Mouse (Mus musculus): ENCODE data around the gene Rpgr. TPM values are rescaled to one million over a fixed set of nuclear protein-coding genes. Genes with fewer than 3 reads are reported as not detected.

The Rpgr gene
- polyA plus RNA-seq, 1 experiment from 2014 or later = 4.3 TPM

GRCm38 (mm10) chrX:10105475-10105874 is 111.2 kb downstream of the Rpgr start:
- DNase-seq (ENCODE audit: low spot score) (no peak), ATAC-seq (ENCODE audit: low FRiP score, low TSS enrichment) (no peak)
- 51% methylated on average over 5 of the region's 5 CpGs for WGBS
- H3K27ac ChIP-seq (replicated peaks) = no peak overlapping the region
- no peaks in the 10 kb centered on the region for H3K27me3 ChIP-seq (ENCODE audit: control insufficient read depth, insufficient read depth, low read length)
- no peak overlapping the region for H3K9ac ChIP-seq (ENCODE audit: low read length)
- no peaks in the 10 kb centered on the region for H3K36me3 ChIP-seq (ENCODE audit: control insufficient read depth, insufficient read depth, low read length)
- TF ChIP-seq EP300 (optimal IDR thresholded peaks at IDR 0.05) = no peak
- no peak for TF ChIP-seq CTCF (IDR thresholded peaks at IDR 0.05; ENCODE audit: low read depth)
- no peak overlapping the region for H3K4me3 ChIP-seq (ENCODE audit: low read depth, low read length)
- H3K4me2 ChIP-seq (replicated peaks; ENCODE audit: low read depth) = no peak overlapping the region
- H3K9me3 ChIP-seq (ENCODE audit: control insufficient read depth, low read length) = no peaks in the 10 kb centered on the region
- no peaks in the 10 kb centered on the region for H3K4me1 ChIP-seq (replicated peaks; ENCODE audit: control insufficient read depth, insufficient read depth)

- no peak for ATAC-seq (ENCODE audit: low FRiP score, low TSS enrichment)
- 81% methylated on average over 1 of the region's 1 CpGs for WGBS
- no peak overlapping the region for H3K4me2 ChIP-seq (replicated peaks; ENCODE audit: low read depth)
- no peaks in the 10 kb centered on the region for H3K9me3 ChIP-seq (ENCODE audit: control insufficient read depth, low read length)
- no peaks in the 10 kb centered on the region for H3K36me3 ChIP-seq (ENCODE audit: control insufficient read depth, insufficient read depth, low read length)
- H3K9ac ChIP-seq (ENCODE audit: low read length) = no peak overlapping the region
- H3K27ac ChIP-seq (replicated peaks) = no peak overlapping the region
- H3K4me3 ChIP-seq (ENCODE audit: low read depth, low read length) = no peak overlapping the region
- DNase-seq (ENCODE audit: low spot score) = no peak
- H3K4me1 ChIP-seq (replicated peaks; ENCODE audit: control insufficient read depth, insufficient read depth) = no peaks in the 10 kb centered on the region
- TF ChIP-seq EP300 (optimal IDR thresholded peaks at IDR 0.05) (no peak), CTCF (IDR thresholded peaks at IDR 0.05; ENCODE audit: low read depth) (no peak)
- H3K27me3 ChIP-seq (ENCODE audit: control insufficient read depth, insufficient read depth, low read length) = no peaks in the 10 kb centered on the region
These were observed 114.0 kb downstream of the Rpgr start for GRCm38 (mm10) chrX:10102739-10103138.

GRCm38 (mm10) chrX:10095797-10096196 is 120.9 kb downstream of the Rpgr start:
- ATAC-seq (ENCODE audit: low FRiP score, low TSS enrichment) (no peak), DNase-seq (ENCODE audit: low spot score) (no peak)
- H3K9me3 ChIP-seq (ENCODE audit: control insufficient read depth, low read length) = no peaks in the 10 kb centered on the region
- H3K4me3 ChIP-seq (ENCODE audit: low read depth, low read length) = no peak overlapping the region
- H3K4me2 ChIP-seq (replicated peaks; ENCODE audit: low read depth) = no peak overlapping the region
- 49% methylated on average over 3 of the region's 3 CpGs for WGBS
- H3K27ac ChIP-seq (replicated peaks) = no peak overlapping the region
- no peaks in the 10 kb centered on the region for H3K4me1 ChIP-seq (replicated peaks; ENCODE audit: control insufficient read depth, insufficient read depth)
- H3K9ac ChIP-seq (ENCODE audit: low read length) = no peak overlapping the region
- H3K36me3 ChIP-seq (ENCODE audit: control insufficient read depth, insufficient read depth, low read length) = no peaks in the 10 kb centered on the region
- H3K27me3 ChIP-seq (ENCODE audit: control insufficient read depth, insufficient read depth, low read length) = no peaks in the 10 kb centered on the region
- TF ChIP-seq EP300 (optimal IDR thresholded peaks at IDR 0.05) = no peak
- TF ChIP-seq CTCF (IDR thresholded peaks at IDR 0.05; ENCODE audit: low read depth) = no peak

GRCm38 (mm10) chrX:10080385-10080784 is 136.3 kb downstream of the Rpgr start:
- no peak for TF ChIP-seq EP300 (optimal IDR thresholded peaks at IDR 0.05)
- no peak for TF ChIP-seq CTCF (IDR thresholded peaks at IDR 0.05; ENCODE audit: low read depth)
- no peaks in the 10 kb centered on the region for H3K27me3 ChIP-seq (ENCODE audit: control insufficient read depth, insufficient read depth, low read length)
- no peaks in the 10 kb centered on the region for H3K9me3 ChIP-seq (ENCODE audit: control insufficient read depth, low read length)
- H3K4me2 ChIP-seq (replicated peaks; ENCODE audit: low read depth) = no peak overlapping the region
- no peaks in the 10 kb centered on the region for H3K4me1 ChIP-seq (replicated peaks; ENCODE audit: control insufficient read depth, insufficient read depth)
- H3K4me3 ChIP-seq (ENCODE audit: low read depth, low read length) = no peak overlapping the region
- DNase-seq (ENCODE audit: low spot score) (no peak), ATAC-seq (ENCODE audit: low FRiP score, low TSS enrichment) (no peak)
- H3K27ac ChIP-seq (replicated peaks) = no peak overlapping the region
- no peak overlapping the region for H3K9ac ChIP-seq (ENCODE audit: low read length)
- WGBS = 80% methylated on average over 3 of the region's 3 CpGs
- H3K36me3 ChIP-seq (ENCODE audit: control insufficient read depth, insufficient read depth, low read length) = no peaks in the 10 kb centered on the region

- 65% methylated on average over 1 of the region's 1 CpGs for WGBS
- H3K4me1 ChIP-seq (replicated peaks; ENCODE audit: control insufficient read depth, insufficient read depth) = no peaks in the 10 kb centered on the region
- no peak overlapping the region for H3K27ac ChIP-seq (replicated peaks)
- no peak for TF ChIP-seq CTCF (IDR thresholded peaks at IDR 0.05; ENCODE audit: low read depth)
- no peak for TF ChIP-seq EP300 (optimal IDR thresholded peaks at IDR 0.05)
- H3K9ac ChIP-seq (ENCODE audit: low read length) = no peak overlapping the region
- no peaks in the 10 kb centered on the region for H3K27me3 ChIP-seq (ENCODE audit: control insufficient read depth, insufficient read depth, low read length)
- H3K36me3 ChIP-seq (ENCODE audit: control insufficient read depth, insufficient read depth, low read length) = no peaks in the 10 kb centered on the region
- no peak overlapping the region for H3K4me2 ChIP-seq (replicated peaks; ENCODE audit: low read depth)
- DNase-seq (ENCODE audit: low spot score) (no peak), ATAC-seq (ENCODE audit: low FRiP score, low TSS enrichment) (no peak)
- H3K9me3 ChIP-seq (ENCODE audit: control insufficient read depth, low read length) = no peaks in the 10 kb centered on the region
- no peak overlapping the region for H3K4me3 ChIP-seq (ENCODE audit: low read depth, low read length)
These were observed 136.7 kb downstream of the Rpgr start for GRCm38 (mm10) chrX:10079981-10080380.

- WGBS = 50% methylated on average over 3 of the region's 3 CpGs
- Histone ChIP-seq H3K4me1 (replicated peaks; ENCODE audit: control insufficient read depth, insufficient read depth) (no peaks in the 10 kb centered on the region), H3K9ac (ENCODE audit: low read length) (no peak overlapping the region), H3K27ac (replicated peaks) (no peak overlapping the region), H3K9me3 (ENCODE audit: control insufficient read depth, low read length) (no peaks in the 10 kb centered on the region), H3K36me3 (ENCODE audit: control insufficient read depth, insufficient read depth, low read length) (no peaks in the 10 kb centered on the region), H3K4me3 (ENCODE audit: low read depth, low read length) (no peak overlapping the region), H3K27me3 (ENCODE audit: control insufficient read depth, insufficient read depth, low read length) (no peaks in the 10 kb centered on the region), H3K4me2 (replicated peaks; ENCODE audit: low read depth) (no peak overlapping the region)
- no peak for TF ChIP-seq CTCF (IDR thresholded peaks at IDR 0.05; ENCODE audit: low read depth)
- no peak for TF ChIP-seq EP300 (optimal IDR thresholded peaks at IDR 0.05)
- ATAC-seq (ENCODE audit: low FRiP score, low TSS enrichment) = no peak
- no peak for DNase-seq (ENCODE audit: low spot score)
These were observed 142.8 kb downstream of the Rpgr start for GRCm38 (mm10) chrX:10073966-10074365.

Measured in stomach, postnatal 0 days (tissue).